Mouse (Mus musculus) large intestine, adult 2 months (tissue): Measurements from ENCODE around the gene Gm15737. TPM values are rescaled to one million over a fixed set of nuclear protein-coding genes. Genes with fewer than 3 reads are reported as not detected.

Source experiments
- polyA plus RNA-seq: library from polyadenylated mRNA; depleted of rRNA; stranded (reverse); fragments of >200 nt; gene quantifications from 2 replicates; pipeline ENCODE4 v1.2.3, GENCODE M21; 2012; rRNA removed

The Gm15737 gene
- polyA plus RNA-seq, 1 experiment = 0.12 TPM

Other genes starting within 250 kb of the Gm15737 start
- gene Prickle2, start 163.2 kb upstream of the Gm15737 start, polyA plus RNA-seq = 1.2 and 2.7 TPM in 2 replicates
- gene A730049H05Rik, start 52.9 kb upstream of the Gm15737 start, polyA plus RNA-seq = not detected in 2 replicates
- 0.89 and 1.4 TPM in 2 replicates for gene Adamts9, start 74.1 kb downstream of the Gm15737 start, polyA plus RNA-seq